Mouse (Mus musculus): ENCODE results near the gene Krtap1-3. TPM values are rescaled to one million over a fixed set of nuclear protein-coding genes. Genes with fewer than 3 reads are reported as not detected.
A peak's percentile ranks its signal among the peaks of the same experiment; 100 is the strongest.

The Krtap1-3 gene
- polyA plus RNA-seq (2012; rRNA removed): 0.12 TPM in 1 of 2 replicates, not detected in the other

GRCm38 (mm10) chr11:99590981-99591380 is at the start of gene Krtap1-3:
Gene Krtap1-3 (minus strand): TSS chr11:99591339.
- TF ChIP-seq POLR2A (IDR thresholded peaks at IDR 0.05; ENCODE audit: control insufficient read depth, low read depth, low read length): no peak
- TF ChIP-seq CTCF (IDR thresholded peaks at IDR 0.05; ENCODE audit: control insufficient read depth, insufficient read depth, insufficient replicate concordance, low read depth, low read length): no peak
- H3K4me1 ChIP-seq (ENCODE audit: control insufficient read depth, insufficient read depth, low read length): 0 out of 2 replicates have a peak, but pooled peaks cover 2% of the 10 kb centered on the region
- H3K4me3 ChIP-seq (ENCODE audit: control insufficient read depth, low read depth, low read length): no peak within 1 kb of the TSS
- H3K36me3 ChIP-seq (ENCODE audit: control insufficient read depth, insufficient read depth, low read length): no peaks in the 10 kb centered on the region
- H3K27ac ChIP-seq (ENCODE audit: control insufficient read depth, insufficient read depth, low read depth, low read length): no peak within 1 kb of the TSS
- no peaks in the 10 kb centered on the region for H3K27me3 ChIP-seq (ENCODE audit: control insufficient read depth, insufficient read depth, low read length)

DNA sequence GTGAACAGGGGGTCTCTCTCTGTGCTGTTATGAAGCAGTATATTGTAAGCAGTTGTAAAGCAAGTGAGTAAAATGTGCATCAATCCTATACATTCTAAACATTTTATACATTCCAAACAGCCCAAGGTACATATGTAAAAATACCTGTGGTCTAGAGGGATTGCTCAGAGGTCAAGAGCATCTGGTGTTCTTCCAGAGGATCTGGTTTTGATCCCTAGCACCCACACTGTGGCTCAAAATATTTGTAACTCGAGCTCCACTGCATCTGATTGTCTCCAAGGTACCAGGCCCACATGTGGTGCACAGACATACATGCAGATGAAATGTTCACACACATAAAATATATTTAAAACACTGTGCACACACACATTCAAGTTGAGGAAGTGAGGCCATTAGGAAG is 49.8 kb upstream of the Krtap1-3 start:
- H3K4me3 ChIP-seq (ENCODE audit: control insufficient read depth, low read depth, low read length): peak overlapping the region; percentile 29; the same call in 1 of the 2 replicates
- TF ChIP-seq POLR2A (IDR thresholded peaks at IDR 0.05; ENCODE audit: control insufficient read depth, low read depth, low read length) (no peak), CTCF (IDR thresholded peaks at IDR 0.05; ENCODE audit: control insufficient read depth, insufficient read depth, insufficient replicate concordance, low read depth, low read length) (no peak)
- H3K27ac ChIP-seq (ENCODE audit: control insufficient read depth, insufficient read depth, low read depth, low read length): no peak overlapping the region
- H3K36me3 ChIP-seq (ENCODE audit: control insufficient read depth, insufficient read depth, low read length): no peaks in the 10 kb centered on the region
- H3K4me1 ChIP-seq (ENCODE audit: control insufficient read depth, insufficient read depth, low read length): no peaks in the 10 kb centered on the region
- no peaks in the 10 kb centered on the region for H3K27me3 ChIP-seq (ENCODE audit: control insufficient read depth, insufficient read depth, low read length)

DNA sequence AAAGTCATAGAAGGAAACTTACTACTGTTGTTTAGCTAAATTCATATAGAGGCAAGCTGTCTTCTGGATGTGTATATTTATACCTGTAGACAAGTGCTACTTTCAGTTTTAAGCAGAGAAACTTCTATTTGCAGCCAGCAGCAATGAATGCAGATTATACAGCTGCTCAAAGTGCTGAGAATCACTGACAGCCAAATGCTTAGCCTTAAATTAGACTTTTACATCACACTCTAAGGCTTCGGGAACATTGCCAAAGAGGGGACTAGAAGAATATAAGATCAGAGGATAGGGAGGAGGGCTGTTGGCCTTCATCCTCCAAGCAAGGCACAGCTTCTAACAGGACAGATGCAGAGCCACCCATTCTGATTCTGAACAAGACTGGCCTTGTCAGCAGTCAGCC is 45.9 kb upstream of the Krtap1-3 start:
- Histone ChIP-seq H3K4me3 (ENCODE audit: control insufficient read depth, low read depth, low read length) (no peak overlapping the region), H3K4me1 (ENCODE audit: control insufficient read depth, insufficient read depth, low read length) (no peaks in the 10 kb centered on the region), H3K36me3 (ENCODE audit: control insufficient read depth, insufficient read depth, low read length) (no peaks in the 10 kb centered on the region), H3K27ac (ENCODE audit: control insufficient read depth, insufficient read depth, low read depth, low read length) (no peak overlapping the region), H3K27me3 (ENCODE audit: control insufficient read depth, insufficient read depth, low read length) (no peaks in the 10 kb centered on the region)
- TF ChIP-seq CTCF (IDR thresholded peaks at IDR 0.05; ENCODE audit: control insufficient read depth, insufficient read depth, insufficient replicate concordance, low read depth, low read length): no peak
- TF ChIP-seq POLR2A (IDR thresholded peaks at IDR 0.05; ENCODE audit: control insufficient read depth, low read depth, low read length): no peak

- H3K27ac ChIP-seq (ENCODE audit: control insufficient read depth, insufficient read depth, low read depth, low read length): no peak within 1 kb of the TSS
- H3K36me3 ChIP-seq (ENCODE audit: control insufficient read depth, insufficient read depth, low read length): no peaks in the 10 kb centered on the region
- no peaks in the 10 kb centered on the region for H3K27me3 ChIP-seq (ENCODE audit: control insufficient read depth, insufficient read depth, low read length)
- no peak within 1 kb of the TSS for H3K4me3 ChIP-seq (ENCODE audit: control insufficient read depth, low read depth, low read length)
- TF ChIP-seq POLR2A (IDR thresholded peaks at IDR 0.05; ENCODE audit: control insufficient read depth, low read depth, low read length) (no peak), CTCF (IDR thresholded peaks at IDR 0.05; ENCODE audit: control insufficient read depth, insufficient read depth, insufficient replicate concordance, low read depth, low read length) (no peak)
- no peaks in the 10 kb centered on the region for H3K4me1 ChIP-seq (ENCODE audit: control insufficient read depth, insufficient read depth, low read length)
Observed at GRCm38 (mm10) chr11:99634653-99635134, 43.6 kb upstream of the Krtap1-3 start, which contains the start of gene Krtap4-2. Gene Krtap4-2 (minus strand): TSS chr11:99635084.

- Histone ChIP-seq H3K27me3 (ENCODE audit: control insufficient read depth, insufficient read depth, low read length) (no peaks in the 10 kb centered on the region), H3K4me1 (ENCODE audit: control insufficient read depth, insufficient read depth, low read length) (no peaks in the 10 kb centered on the region), H3K36me3 (ENCODE audit: control insufficient read depth, insufficient read depth, low read length) (no peaks in the 10 kb centered on the region), H3K4me3 (ENCODE audit: control insufficient read depth, low read depth, low read length) (no peak overlapping the region), H3K27ac (ENCODE audit: control insufficient read depth, insufficient read depth, low read depth, low read length) (no peak overlapping the region)
- no peak for TF ChIP-seq CTCF (IDR thresholded peaks at IDR 0.05; ENCODE audit: control insufficient read depth, insufficient read depth, insufficient replicate concordance, low read depth, low read length)
- TF ChIP-seq POLR2A (IDR thresholded peaks at IDR 0.05; ENCODE audit: control insufficient read depth, low read depth, low read length): no peak
Observed at GRCm38 (mm10) chr11:99633293-99633692, 42.2 kb upstream of the Krtap1-3 start.

- Histone ChIP-seq H3K4me3 (ENCODE audit: control insufficient read depth, low read depth, low read length) (no peak overlapping the region), H3K36me3 (ENCODE audit: control insufficient read depth, insufficient read depth, low read length) (no peaks in the 10 kb centered on the region), H3K27me3 (ENCODE audit: control insufficient read depth, insufficient read depth, low read length) (no peaks in the 10 kb centered on the region), H3K4me1 (ENCODE audit: control insufficient read depth, insufficient read depth, low read length) (no peaks in the 10 kb centered on the region), H3K27ac (ENCODE audit: control insufficient read depth, insufficient read depth, low read depth, low read length) (no peak overlapping the region)
- TF ChIP-seq POLR2A (IDR thresholded peaks at IDR 0.05; ENCODE audit: control insufficient read depth, low read depth, low read length) (no peak), CTCF (IDR thresholded peaks at IDR 0.05; ENCODE audit: control insufficient read depth, insufficient read depth, insufficient replicate concordance, low read depth, low read length) (no peak)
Observed at GRCm38 (mm10) chr11:99630890-99631289, 39.8 kb upstream of the Krtap1-3 start.

DNA sequence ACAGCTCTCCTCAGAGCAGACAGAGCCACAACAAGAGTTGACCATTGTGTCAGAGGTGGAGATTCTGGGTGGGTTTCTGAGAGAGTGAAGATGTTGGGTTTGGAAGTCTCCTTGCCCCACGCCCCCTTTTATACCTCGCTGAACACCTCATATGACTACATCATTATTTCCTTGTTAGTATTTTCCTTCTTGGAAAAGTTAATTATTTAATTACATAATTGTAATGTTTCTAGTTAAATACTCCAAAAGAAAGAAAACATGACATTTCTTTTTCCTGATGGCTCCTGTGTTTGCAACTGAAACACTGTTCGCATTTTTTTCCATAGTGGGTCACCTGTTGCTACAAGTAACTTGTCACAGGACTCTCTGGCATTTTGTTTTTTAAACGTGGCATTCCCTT is 37.0 kb upstream of the Krtap1-3 start, which contains the start of gene Krtap4-1:
Gene Krtap4-1, minus strand, starts transcription at position 101 of the 400 bp plus-strand sequence.
- Histone ChIP-seq H3K36me3 (ENCODE audit: control insufficient read depth, insufficient read depth, low read length) (no peaks in the 10 kb centered on the region), H3K4me3 (ENCODE audit: control insufficient read depth, low read depth, low read length) (no peak within 1 kb of the TSS), H3K27ac (ENCODE audit: control insufficient read depth, insufficient read depth, low read depth, low read length) (no peak within 1 kb of the TSS), H3K4me1 (ENCODE audit: control insufficient read depth, insufficient read depth, low read length) (no peaks in the 10 kb centered on the region), H3K27me3 (ENCODE audit: control insufficient read depth, insufficient read depth, low read length) (no peaks in the 10 kb centered on the region)
- TF ChIP-seq POLR2A (IDR thresholded peaks at IDR 0.05; ENCODE audit: control insufficient read depth, low read depth, low read length) (no peak), CTCF (IDR thresholded peaks at IDR 0.05; ENCODE audit: control insufficient read depth, insufficient read depth, insufficient replicate concordance, low read depth, low read length) (no peak)
